Mouse (Mus musculus) liver, embryonic 16.5 days (tissue): Measurements from ENCODE around the gene Rbl1. TPM values are rescaled to one million over a fixed set of nuclear protein-coding genes. Genes with fewer than 3 reads are reported as not detected.

Experiments
- ATAC-seq: fragments of 200-750 bp; cut with Nextera tagmentation; 2 replicates; pipeline ENCODE4 v1.8.0; 2017; ENCODE audit warnings: low read depth, mild to moderate bottlenecking, moderate number of reproducible peaks, moderate library complexity
- H3K27ac ChIP-seq: fragments of 300-500 bp; sonication (generic); 2 replicates; pipeline ENCODE4 v1.5.1; 2014; ENCODE audit warnings: mild to moderate bottlenecking, low read length
- H3K27me3 ChIP-seq: fragments of 300-500 bp; sonication (generic); 2 replicates; pipeline ENCODE4 v1.6.1; 2014; ENCODE audit warnings: low read depth, low read length, mixed read lengths; ENCODE audit not compliant: control insufficient read depth, insufficient read depth
- H3K36me3 ChIP-seq: fragments of 300-500 bp; sonication (generic); 2 replicates; pipeline ENCODE4 v1.6.1; 2014; ENCODE audit warnings: mild to moderate bottlenecking; ENCODE audit not compliant: control insufficient read depth, insufficient read depth
- H3K4me1 ChIP-seq: fragments of 300-500 bp; sonication (generic); 2 replicates; pipeline ENCODE4 v1.6.1; 2014; ENCODE audit warnings: low read depth, low read length, mixed read lengths; ENCODE audit not compliant: control insufficient read depth
- H3K4me2 ChIP-seq: fragments of 300-500 bp; sonication (generic); 2 replicates; pipeline ENCODE4 v1.6.1; 2014; ENCODE audit warnings: low read depth, low read length, mixed read lengths
- H3K4me3 ChIP-seq: fragments of 300-500 bp; sonication (generic); 2 replicates; pipeline ENCODE4 v1.5.1; 2014; ENCODE audit warnings: low read depth, mild to moderate bottlenecking, low read length
- H3K9ac ChIP-seq: fragments of 300-500 bp; sonication (generic); 2 replicates; pipeline ENCODE4 v1.6.1; 2014; ENCODE audit warnings: low read depth, low read length
- H3K9me3 ChIP-seq: fragments of 300-500 bp; sonication (generic); replicated peaks from 2 replicates; pipeline ENCODE4 v1.6.1; 2016; ENCODE audit warnings: low read length; ENCODE audit not compliant: control insufficient read depth
- WGBS: fragments of 180-500 bp; shearing (Covaris S2); extraction: QIAGEN DNeasy Blood & Tissue Kit; methylation state at CpG from one replicate; pipeline ENCODE4 v1.1.7; 2014; ENCODE audit not compliant: insufficient replicate concordance; 5-methylcytosine and 5-hydroxymethylcytosine counted together
- polyA plus RNA-seq: library from polyadenylated mRNA; unstranded; fragments of >200 nt; fragmentation: Nextera tagmentation; extraction: Ambion mirVana; gene quantifications from 2 replicates; pipeline ENCODE4 v1.2.1, GENCODE M21; 2015

Gene Rbl1
- polyA plus RNA-seq, 1 experiment from 2014 or later = 17.0 TPM

DNA sequence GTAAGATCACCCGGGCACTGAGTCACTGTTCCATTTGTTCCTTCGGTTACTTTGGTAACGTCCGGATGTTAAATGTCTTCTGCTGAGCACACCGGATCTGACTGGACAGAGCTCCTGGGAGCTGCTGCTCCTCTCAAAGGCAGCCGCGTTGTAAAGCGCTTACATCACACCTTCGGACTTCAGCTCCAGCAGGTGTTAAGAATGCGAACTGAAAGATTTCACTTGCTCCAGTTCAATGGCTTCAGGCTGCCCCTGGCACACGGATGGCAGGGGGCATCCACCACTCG is 104.1 kb downstream of the Rbl1 start:
- H3K36me3 ChIP-seq = peaks cover 5% of the 10 kb centered on the region; the same call in 1 of the 2 replicates
- H3K4me2 ChIP-seq = no peak overlapping the region
- no peak overlapping the region for H3K9ac ChIP-seq
- H3K27ac ChIP-seq = no peak overlapping the region
- H3K4me1 ChIP-seq = no peaks in the 10 kb centered on the region
- H3K27me3 ChIP-seq = no peaks in the 10 kb centered on the region
- H3K4me3 ChIP-seq = no peak overlapping the region
- H3K9me3 ChIP-seq = no peaks in the 10 kb centered on the region
- no peak for ATAC-seq
- WGBS = 86% methylated on average over 12 of the region's 12 CpGs

DNA sequence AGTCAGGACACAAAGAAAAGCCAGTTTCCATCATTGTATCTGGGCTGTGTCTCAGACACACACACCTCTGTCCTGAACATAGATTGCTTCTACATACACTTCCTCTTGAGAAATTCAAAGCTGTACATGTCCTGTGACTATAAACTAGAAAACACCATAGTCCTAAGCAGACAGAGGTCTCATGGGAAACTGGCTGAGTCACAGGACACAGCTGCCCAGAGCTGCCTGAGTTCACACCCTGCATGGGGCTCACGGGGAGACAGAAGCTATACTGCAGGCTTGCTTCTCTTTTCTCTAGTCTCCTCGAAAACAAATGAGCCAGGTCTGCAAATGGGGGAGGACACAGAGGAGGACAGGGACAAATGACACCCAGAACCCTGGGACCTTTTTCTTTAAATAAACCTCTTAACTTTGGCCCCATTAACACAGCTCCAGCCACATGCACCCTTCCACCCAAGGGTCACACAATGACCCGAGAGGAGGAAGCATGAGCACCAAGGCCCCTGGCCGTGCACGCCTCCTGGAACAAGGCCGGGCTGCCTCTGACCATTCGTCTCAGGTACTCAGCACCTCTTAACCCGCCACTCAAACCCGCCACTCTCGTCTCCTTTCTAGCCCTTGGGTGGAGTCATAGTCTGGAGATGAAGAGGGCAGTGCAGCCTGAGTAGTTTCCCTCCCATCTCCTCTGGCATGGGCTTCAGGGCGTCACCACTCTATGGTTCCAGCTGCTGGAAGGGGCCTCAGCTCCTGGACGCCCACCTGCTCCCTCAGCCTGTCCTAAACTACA is 104.6 kb downstream of the Rbl1 start:
- Histone ChIP-seq H3K9ac (no peak overlapping the region), H3K4me1 (no peaks in the 10 kb centered on the region), H3K4me3 (no peak overlapping the region), H3K27ac (no peak overlapping the region), H3K27me3 (no peaks in the 10 kb centered on the region), H3K4me2 (no peak overlapping the region), H3K9me3 (no peaks in the 10 kb centered on the region), H3K36me3 (peaks cover 5% of the 10 kb centered on the region; the same call in 1 of the 2 replicates)
- 71% methylated on average over 12 of the region's 12 CpGs for WGBS
- no peak for ATAC-seq

Other genes with a start within 250 kb of the Rbl1 start
- 30.8 and 32.6 TPM in 2 replicates for gene Ndrg3, start 212.5 kb downstream of the Rbl1 start, polyA plus RNA-seq
- 26.7 and 28.0 TPM in 2 replicates for gene Dsn1, start 197.4 kb downstream of the Rbl1 start, polyA plus RNA-seq
- gene Soga1, start 125.3 kb downstream of the Rbl1 start, polyA plus RNA-seq = 1.4 and 1.8 TPM in 2 replicates
- not detected in 2 replicates for gene Tldc2, start 117.5 kb downstream of the Rbl1 start, polyA plus RNA-seq
- 14.9 and 16.3 TPM in 2 replicates for gene Samhd1, start 69.3 kb downstream of the Rbl1 start, polyA plus RNA-seq
- 165 and 168 TPM in 2 replicates for gene Rpn2, start 74.5 kb upstream of the Rbl1 start, polyA plus RNA-seq
- 0.21 and 0.25 TPM in 2 replicates for gene Mroh8, start 75.0 kb upstream of the Rbl1 start, polyA plus RNA-seq
- gene Ghrh, start 143.0 kb upstream of the Rbl1 start, polyA plus RNA-seq = not detected in 2 replicates
- gene Manbal, start 163.1 kb upstream of the Rbl1 start, polyA plus RNA-seq = 20.1 and 20.5 TPM in 2 replicates
- gene Src, start 213.9 kb upstream of the Rbl1 start, polyA plus RNA-seq = 1.2 and 1.5 TPM in 2 replicates